Mouse (Mus musculus) heart, postnatal 0 days (tissue): ENCODE measurements at regions not wholly inside any gene's neighbourhood (a gene's known extent, or its start where the extent isn't known, plus 50 kb on each side); places are given as distances from the start of the nearest gene placed in this dataset.

Experiments used
- CTCF ChIP-seq: IDR thresholded peaks from 2 replicates; pipeline ENCODE4 v1.5.1; 2016; ENCODE audit warnings: antibody characterized with exemption, control low read depth, low read depth
- EP300 ChIP-seq: IDR thresholded peaks from 2 replicates; pipeline ENCODE4 v1.6.1; 2016; ENCODE audit warnings: antibody characterized with exemption, low read depth

- TF ChIP-seq CTCF = no peak
- no peak for TF ChIP-seq EP300
These were observed 64.8 kb downstream of the Ptchd3 start for GRCm38 (mm10) chr11:121894801-121895200.
